Mouse (Mus musculus) heart, adult 18-20 months (tissue): ENCODE measurements around the gene Gm42715. TPM values are rescaled to one million over a fixed set of nuclear protein-coding genes. Genes with fewer than 3 reads are reported as not detected.
"Not testable (repeated sequence)": the region's sequence is repeated elsewhere in the genome, so short reads cannot be mapped to it uniquely, and the experiment has no call there.

Experiments
- DNase-seq, 2 experiments: peaks; one replicate each; pipeline ENCODE4 v3.0.0; 2021 to 2022; ENCODE audit warnings: mixed read lengths in 1 of 2
- long read RNA-seq, 2 experiments: library from polyadenylated mRNA; stranded (forward); transcript quantifications; one replicate each; pipeline ENCODE4 v2.0.0; 2021
- total RNA-seq, 2 experiments: library from RNA; stranded (reverse); gene quantifications; 2 replicates each; pipeline ENCODE4 v1.2.3; 2021

The Gm42715 gene
- 10 to 100 TPM in 1 of 2 experiments, 1 to 10 TPM in 1; 9.7 to 11.4 TPM for total RNA-seq
- long read RNA-seq, experiment 1, partial matches to known transcripts = 0 of 2 reads
- long read RNA-seq, experiment 1, other reads (novel, unspliced or antisense) = 2 of 2 reads
- long read RNA-seq, experiment 2, partial matches to known transcripts = 0 of 2 reads
- long read RNA-seq, experiment 2, other reads (novel, unspliced or antisense) = 2 of 2 reads

GRCm38 (mm10) chr7:127519284-127519683 is at the start of gene Gm42715:
Gene Gm42715 (plus strand): TSS chr7:127519584.
- no peak for DNase-seq

GRCm38 (mm10) chr7:127470011-127470715 is 49.2 kb upstream of the Gm42715 start:
- peak; percentile 21 to 61 for DNase-seq

- DNase-seq = peak; percentile 94 to 97
Observed at GRCm38 (mm10) chr7:127470743-127471645, 48.4 kb upstream of the Gm42715 start.

- DNase-seq = no peak
Observed at GRCm38 (mm10) chr7:127471646-127472010, 47.8 kb upstream of the Gm42715 start.

- no peak for DNase-seq
Observed at GRCm38 (mm10) chr7:127472060-127472459, 47.3 kb upstream of the Gm42715 start.

GRCm38 (mm10) chr7:127473705-127474104 is 45.7 kb upstream of the Gm42715 start:
- DNase-seq = no peak

- no peak for DNase-seq
Observed at GRCm38 (mm10) chr7:127474378-127475070, 44.9 kb upstream of the Gm42715 start.

- no peak for DNase-seq
Observed at GRCm38 (mm10) chr7:127475186-127475740, 44.1 kb upstream of the Gm42715 start.

- DNase-seq = no peak
Observed at GRCm38 (mm10) chr7:127476336-127476735, 43.0 kb upstream of the Gm42715 start.

GRCm38 (mm10) chr7:127476855-127477254 is 42.5 kb upstream of the Gm42715 start:
- no peak for DNase-seq

GRCm38 (mm10) chr7:127477687-127478634 is 41.4 kb upstream of the Gm42715 start:
- DNase-seq = peak; percentile 99 to 100

GRCm38 (mm10) chr7:127478635-127479317 is 40.6 kb upstream of the Gm42715 start, which contains the start of gene Fbrs:
Gene Fbrs (plus strand): TSS chr7:127479199.
- peak; percentile 98 to 99 for DNase-seq

- DNase-seq = peak; percentile 49
Observed at GRCm38 (mm10) chr7:127479318-127480225, 39.8 kb upstream of the Gm42715 start.

- peak in 1 of 2 experiments; percentile 33 for DNase-seq
Observed at GRCm38 (mm10) chr7:127480321-127480720, 39.1 kb upstream of the Gm42715 start.

- DNase-seq = no peak
Observed at GRCm38 (mm10) chr7:127485416-127485815, 34.0 kb upstream of the Gm42715 start.

- not testable (repeated sequence) for DNase-seq
Observed at GRCm38 (mm10) chr7:127488364-127488763, 31.0 kb upstream of the Gm42715 start.

- no peak for DNase-seq
Observed at GRCm38 (mm10) chr7:127489982-127490381, 29.4 kb upstream of the Gm42715 start.

- no peak for DNase-seq
Observed at GRCm38 (mm10) chr7:127491846-127492245, 27.5 kb upstream of the Gm42715 start.

GRCm38 (mm10) chr7:127494648-127495047 is 24.7 kb upstream of the Gm42715 start:
- no peak for DNase-seq
